17 mouse cellular contexts compared by ENCODE assay signal in the genomic region with DNA sequence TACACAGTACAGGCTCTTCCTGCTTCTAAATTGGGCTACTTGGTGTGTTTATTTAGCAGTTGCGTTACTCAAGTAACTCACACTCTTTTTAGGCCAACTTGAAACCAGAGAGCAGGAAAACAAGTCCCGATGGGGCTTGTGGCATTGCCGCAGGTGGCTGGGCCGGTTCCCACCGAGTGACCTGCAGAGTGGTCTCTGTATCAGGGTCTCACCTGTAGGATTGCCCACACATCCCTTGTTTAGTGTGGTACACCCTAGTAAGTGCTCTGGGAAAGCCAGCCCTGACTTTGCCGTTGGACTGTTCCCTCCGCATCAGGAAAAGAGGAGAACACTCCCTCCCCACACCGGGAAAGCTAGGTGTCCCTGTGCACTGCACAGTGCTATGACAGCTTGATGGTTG. TPM values are rescaled to one million over a fixed set of nuclear protein-coding genes. Genes with fewer than 3 reads are reported as not detected.
"Had no signal": no experiment of that assay in that cellular context is flagged by ENCODE, and none has a peak within 500 bp of the region (broad histone marks: within the 10 kb centered on the region; RNA-seq: fewer than 3 reads in every experiment).

No protein-coding gene starts in this region.

- DNase-seq: kidney, postnatal 25 days; liver, postnatal 0 days; lung, postnatal 14 days; right cerebral cortex, postnatal 14 days; thymus, postnatal 4 days had no signal

- H3K36me3 ChIP-seq: liver, embryonic 13.5 days; lung, embryonic 15.5 days had no signal

- H3K27ac ChIP-seq: left cerebral cortex, adult 2 months; limb, embryonic 10.5 days; liver, embryonic 13.5 days; lung, embryonic 15.5 days; midbrain, embryonic 13.5 days had no signal

- ATAC-seq: midbrain, embryonic 13.5 days had no signal

- H3K4me1 ChIP-seq: limb, embryonic 10.5 days; lung, embryonic 15.5 days; midbrain, embryonic 13.5 days had no signal

- H3K27me3 ChIP-seq: liver, embryonic 13.5 days; lung, embryonic 15.5 days; midbrain, embryonic 13.5 days had no signal

- H3K4me3 ChIP-seq: left cerebral cortex, adult 2 months; limb, embryonic 10.5 days; liver, embryonic 13.5 days; lung, embryonic 15.5 days; midbrain, embryonic 13.5 days had no signal

- H3K9me3 ChIP-seq: limb, embryonic 10.5 days; liver, embryonic 13.5 days; lung, embryonic 15.5 days; midbrain, embryonic 13.5 days had no signal

- H3K9ac ChIP-seq: liver, embryonic 13.5 days; liver, postnatal 0 days; lung, embryonic 15.5 days; midbrain, embryonic 13.5 days had no signal

- H3K4me2 ChIP-seq: liver, embryonic 13.5 days; lung, embryonic 15.5 days; midbrain, embryonic 13.5 days had no signal

RNA-seq across cellular contexts. Expression of gene Pygo1, which starts 23.4 kb away (rescaled TPM):
- total RNA-seq: megakaryocyte progenitor cell, adult 5-6 weeks had no signal

RNA-seq across cellular contexts. Expression of gene Gm44503, which starts 56.6 kb away (rescaled TPM):
- total RNA-seq: left cerebral cortex, adult 2 months; megakaryocyte progenitor cell, adult 5-6 weeks; midbrain, postnatal 0 days had no signal
- polyA plus RNA-seq: kidney, embryonic 16.5 days; limb, embryonic 10.5 days; limb, embryonic 14.5 days; liver, embryonic 13.5 days; liver, postnatal 0 days; lung, embryonic 15.5 days; midbrain, embryonic 13.5 days; midbrain, postnatal 0 days; neural tube, embryonic 14.5 days; small intestine, adult 2 months; stomach, embryonic 16.5 days had no signal
